ENCODE assay signal across 11 mouse cellular contexts in genomic region chr17:84126168-84126567, GRCm38 (mm10).
DNase-seq lines count a peak whose midpoint lies in the region; ATAC-seq and TF ChIP-seq lines count a peak whose summit lies in the region.
"Had no signal": no experiment of that assay in that cellular context is flagged by ENCODE, and none has a peak within 500 bp of the region (broad histone marks: within the 10 kb centered on the region; RNA-seq: fewer than 3 reads in every experiment).

No protein-coding gene starts in this region.

- no peaks in the 10 kb centered on the region for H3K4me1 ChIP-seq in embryonic facial prominence, embryonic 14.5 days (ENCODE audit: control insufficient read depth, insufficient read depth, low read length)
- peaks cover 3% of the 10 kb centered on the region; the same call in 1 of the 2 replicates for H3K4me1 ChIP-seq in lung, embryonic 16.5 days (replicated peaks; ENCODE audit: control insufficient read depth, insufficient read depth, low read length)
- H3K4me1 ChIP-seq in stomach, postnatal 0 days (replicated peaks; ENCODE audit: control insufficient read depth, insufficient read depth), result no peaks in the 10 kb centered on the region; the same call in 1 of the 2 replicates
- H3K4me1 ChIP-seq: hindbrain, embryonic 15.5 days had no signal

- TF ChIP-seq CTCF in stomach, postnatal 0 days (IDR thresholded peaks at IDR 0.05; ENCODE audit: low read depth), result no peak

- DNase-seq in spleen, postnatal 36 days (ENCODE audit: low spot score in 2 of 2), result peak; percentile 62 to 66
- no peak for DNase-seq in spleen, adult 18-20 months
- peak; percentile 37 for DNase-seq in embryonic facial prominence, embryonic 14.5 days (ENCODE audit: low spot score)
- no peak for DNase-seq in stomach, postnatal 0 days (ENCODE audit: low spot score)
- no peak for DNase-seq in cerebellum, adult 9-10 months
- DNase-seq: gastrocnemius, postnatal 14 days had no signal

- ATAC-seq in embryonic facial prominence, embryonic 14.5 days (ENCODE audit: low read depth), result no peak
- ATAC-seq in lung, embryonic 16.5 days (ENCODE audit: low read depth), result peak; percentile 77
- ATAC-seq in stomach, postnatal 0 days (ENCODE audit: low FRiP score, low TSS enrichment), result peak; percentile 46; the same call in 1 of the 2 replicates
- ATAC-seq in activated CD4-positive, CD25-positive, alpha-beta regulatory T cell, adult 4 months, result no peak
- ATAC-seq: Patski had no signal

- H3K4me3 ChIP-seq in embryonic facial prominence, embryonic 14.5 days (ENCODE audit: low read depth, low read length), result no peak overlapping the region
- no peak overlapping the region for H3K4me3 ChIP-seq in lung, embryonic 16.5 days (ENCODE audit: low read length)
- no peak overlapping the region for H3K4me3 ChIP-seq in stomach, postnatal 0 days (ENCODE audit: low read depth, low read length)
- H3K4me3 ChIP-seq: hindbrain, embryonic 15.5 days; limb, embryonic 12.5 days had no signal

- H3K9me3 ChIP-seq in embryonic facial prominence, embryonic 14.5 days (ENCODE audit: control insufficient read depth, low read length), result no peaks in the 10 kb centered on the region
- H3K9me3 ChIP-seq in lung, embryonic 16.5 days (ENCODE audit: control insufficient read depth, low read length), result no peaks in the 10 kb centered on the region
- H3K9me3 ChIP-seq in stomach, postnatal 0 days (ENCODE audit: control insufficient read depth, low read length), result no peaks in the 10 kb centered on the region
- H3K9me3 ChIP-seq: hindbrain, embryonic 15.5 days had no signal

- no peak overlapping the region for H3K27ac ChIP-seq in embryonic facial prominence, embryonic 14.5 days (replicated peaks; ENCODE audit: low read depth, low read length)
- H3K27ac ChIP-seq in lung, embryonic 16.5 days (ENCODE audit: low read length), result no peak overlapping the region
- 0 out of 2 replicates have a peak overlapping the region, but pooled peaks have one; percentile 13 for H3K27ac ChIP-seq in stomach, postnatal 0 days (replicated peaks)
- H3K27ac ChIP-seq: hindbrain, embryonic 15.5 days; limb, embryonic 12.5 days had no signal

- H3K36me3 ChIP-seq in embryonic facial prominence, embryonic 14.5 days (ENCODE audit: control insufficient read depth, insufficient read depth, low read length), result no peaks in the 10 kb centered on the region
- H3K36me3 ChIP-seq in lung, embryonic 16.5 days (ENCODE audit: control insufficient read depth, insufficient read depth, low read length), result no peaks in the 10 kb centered on the region
- H3K36me3 ChIP-seq in stomach, postnatal 0 days (ENCODE audit: control insufficient read depth, insufficient read depth, low read length), result no peaks in the 10 kb centered on the region
- H3K36me3 ChIP-seq: hindbrain, embryonic 15.5 days; limb, embryonic 12.5 days had no signal

- WGBS in embryonic facial prominence, embryonic 14.5 days, result 59% methylated on average over 5 of the region's 5 CpGs
- 33% methylated on average over 5 of the region's 5 CpGs for WGBS in lung, embryonic 16.5 days
- WGBS in stomach, postnatal 0 days, result 44% methylated on average over 5 of the region's 5 CpGs

- no peak for TF ChIP-seq EP300 in stomach, postnatal 0 days (optimal IDR thresholded peaks at IDR 0.05)

- no peak overlapping the region for H3K4me2 ChIP-seq in embryonic facial prominence, embryonic 14.5 days (ENCODE audit: low read depth, low read length)
- H3K4me2 ChIP-seq in lung, embryonic 16.5 days (ENCODE audit: low read depth, low read length), result no peak overlapping the region
- H3K4me2 ChIP-seq in stomach, postnatal 0 days (replicated peaks; ENCODE audit: low read depth), result no peak overlapping the region
- H3K4me2 ChIP-seq: hindbrain, embryonic 15.5 days; limb, embryonic 12.5 days had no signal

- H3K9ac ChIP-seq in embryonic facial prominence, embryonic 14.5 days (ENCODE audit: low read depth, low read length), result no peak overlapping the region
- no peak overlapping the region for H3K9ac ChIP-seq in lung, embryonic 16.5 days (ENCODE audit: low read length)
- no peak overlapping the region for H3K9ac ChIP-seq in stomach, postnatal 0 days (ENCODE audit: low read length)
- H3K9ac ChIP-seq: hindbrain, embryonic 15.5 days; limb, embryonic 12.5 days had no signal

- no peaks in the 10 kb centered on the region for H3K27me3 ChIP-seq in embryonic facial prominence, embryonic 14.5 days (replicated peaks; ENCODE audit: control insufficient read depth, insufficient read depth, low read length)
- no peaks in the 10 kb centered on the region for H3K27me3 ChIP-seq in lung, embryonic 16.5 days (ENCODE audit: control insufficient read depth, insufficient read depth, low read depth, low read length)
- no peaks in the 10 kb centered on the region for H3K27me3 ChIP-seq in stomach, postnatal 0 days (ENCODE audit: control insufficient read depth, insufficient read depth, low read length)
- H3K27me3 ChIP-seq: hindbrain, embryonic 15.5 days; limb, embryonic 12.5 days; Patski had no signal

Comparison
In these comparisons a context has a peak if more than half of its experiments do, and no peak if none do; other contexts are left out.
1. DNase-seq: peak in spleen, postnatal 36 days (2 of 2) and embryonic facial prominence, embryonic 14.5 days (single experiment); none in spleen, adult 18-20 months (0 of 2), stomach, postnatal 0 days (single experiment) and cerebellum, adult 9-10 months (single experiment).
2. ATAC-seq: peak in lung, embryonic 16.5 days (single experiment) and stomach, postnatal 0 days (single experiment); none in embryonic facial prominence, embryonic 14.5 days (single experiment) and activated CD4-positive, CD25-positive, alpha-beta regulatory T cell, adult 4 months (single experiment).